Mouse (Mus musculus): ENCODE data around the gene Cyp2d26. TPM values are rescaled to one million over a fixed set of nuclear protein-coding genes. Genes with fewer than 3 reads are reported as not detected.
"Not testable (repeated sequence)": the region's sequence is repeated elsewhere in the genome, so short reads cannot be mapped to it uniquely, and the experiment has no call there.

Gene Cyp2d26
- not detected for total RNA-seq (2021)
- long read RNA-seq, experiment 1, partial matches to known transcripts: 0 of 1 reads
- long read RNA-seq, experiment 1, other reads (novel, unspliced or antisense): 1 of 1 reads
- long read RNA-seq, experiment 2: 0 reads

- intact Hi-C loops (cut with DNase I): no loop called here
- DNase-seq: no peak
Measured at GRCm38 (mm10) chr15:82794277-82794676, at the start of gene Cyp2d26. Gene Cyp2d26, minus strand, starts transcription at chr15:82794294.

- no peak for DNase-seq
- intact Hi-C loops (cut with DNase I): no loop called here
Measured at GRCm38 (mm10) chr15:82839146-82839545, 45.1 kb upstream of the Cyp2d26 start.

- intact Hi-C loops (cut with DNase I): no loop called here
- no peak for DNase-seq
Measured at GRCm38 (mm10) chr15:82829917-82830316, 35.8 kb upstream of the Cyp2d26 start.

- DNase-seq: no peak
- intact Hi-C loops (cut with DNase I): no loop called here
Measured at GRCm38 (mm10) chr15:82825866-82826265, 31.8 kb upstream of the Cyp2d26 start.

- no peak for DNase-seq
- intact Hi-C loops (cut with DNase I): no loop called here
Measured at GRCm38 (mm10) chr15:82822347-82822746, 28.3 kb upstream of the Cyp2d26 start.

GRCm38 (mm10) chr15:82821657-82822056 is 27.6 kb upstream of the Cyp2d26 start:
- intact Hi-C loops (cut with DNase I): no loop called here
- DNase-seq: no peak

GRCm38 (mm10) chr15:82815296-82815695 is 21.2 kb upstream of the Cyp2d26 start:
- intact Hi-C loops (cut with DNase I): loop anchor here (5.0 kb wide), 2 partner anchors 82 to 392 kb away; no protein-coding TSS in a partner anchor
- DNase-seq: no peak

GRCm38 (mm10) chr15:82814806-82815205 is 20.7 kb upstream of the Cyp2d26 start:
- DNase-seq: peak; percentile 65 to 74
- intact Hi-C loops (cut with DNase I): loop anchor here (1.0 to 5.0 kb wide), 4 partner anchors 82 to 392 kb away; no protein-coding TSS in a partner anchor

GRCm38 (mm10) chr15:82814321-82814720 is 20.2 kb upstream of the Cyp2d26 start:
- intact Hi-C loops (cut with DNase I): loop anchor here (1.0 to 5.0 kb wide), 2 partner anchors 108 to 223 kb away; no protein-coding TSS in a partner anchor
- DNase-seq: no peak

- intact Hi-C loops (cut with DNase I): loop anchor here (5.0 kb wide), 1 partner anchor 112 kb away; no protein-coding TSS in a partner anchor
Measured at GRCm38 (mm10) chr15:82810556-82810955, 16.5 kb upstream of the Cyp2d26 start.

GRCm38 (mm10) chr15:82809511-82809910 is 15.4 kb upstream of the Cyp2d26 start:
- no peak for DNase-seq
- intact Hi-C loops (cut with DNase I): loop anchor here (5.0 kb wide), 1 partner anchor 303 kb away; no protein-coding TSS in a partner anchor

More at GRCm38 (mm10) chr15:82810556-82810955, 16.5 kb upstream of the Cyp2d26 start:
- no peak for DNase-seq

- intact Hi-C loops (cut with DNase I): loop anchor here (5.0 kb wide), 1 partner anchor 305 kb away; no protein-coding TSS in a partner anchor
- DNase-seq: no peak
Measured at GRCm38 (mm10) chr15:82806969-82807763, 13.1 kb upstream of the Cyp2d26 start.

- peak; percentile 81 to 91 for DNase-seq
- intact Hi-C loops (cut with DNase I): loop anchor here (2.0 to 5.0 kb wide), 2 partner anchors 232 to 307 kb away; no protein-coding TSS in a partner anchor
Measured at GRCm38 (mm10) chr15:82804708-82805639, 10.9 kb upstream of the Cyp2d26 start.

GRCm38 (mm10) chr15:82795936-82796440 is 1.9 kb upstream of the Cyp2d26 start:
- no peak for DNase-seq
- intact Hi-C loops (cut with DNase I): no loop called here

GRCm38 (mm10) chr15:82793868-82794267 is 226 bp downstream of the Cyp2d26 start:
- intact Hi-C loops (cut with DNase I): no loop called here
- DNase-seq: no peak

GRCm38 (mm10) chr15:82793454-82793853 is 640 bp downstream of the Cyp2d26 start:
- DNase-seq: no peak
- intact Hi-C loops (cut with DNase I): no loop called here

- intact Hi-C loops (cut with DNase I): no loop called here
- no peak for DNase-seq
Measured at GRCm38 (mm10) chr15:82792566-82792965, 1.5 kb downstream of the Cyp2d26 start.

GRCm38 (mm10) chr15:82784581-82784980 is 9.5 kb downstream of the Cyp2d26 start:
- intact Hi-C loops (cut with DNase I): no loop called here
- no peak for DNase-seq

- no peak for DNase-seq
- intact Hi-C loops (cut with DNase I): loop anchor here (2.0 kb wide), 1 partner anchor 99 kb away; no protein-coding TSS in a partner anchor
Measured at GRCm38 (mm10) chr15:82783800-82784199, 10.3 kb downstream of the Cyp2d26 start.

GRCm38 (mm10) chr15:82777856-82778255 is 16.2 kb downstream of the Cyp2d26 start:
- DNase-seq; intact Hi-C loops (cut with DNase I): not testable (repeated sequence)
